Mouse (Mus musculus) retina, postnatal 7 days (tissue): ENCODE data around the gene Mbnl3.

Experiments used
- DNase-seq: peaks from one replicate; pipeline ENCODE4 v3.0.0-alpha.2; 2012; ENCODE audit warnings: low read depth, low spot score

Gene Mbnl3

GRCm38 (mm10) chrX:51206432-51206831 is at the start of gene Mbnl3:
Gene Mbnl3 (minus strand): TSS chrX:51206532.
- DNase-seq: no peak

- DNase-seq: peak; percentile 16
Observed at GRCm38 (mm10) chrX:51205548-51206324, 596 bp downstream of the Mbnl3 start.

DNA sequence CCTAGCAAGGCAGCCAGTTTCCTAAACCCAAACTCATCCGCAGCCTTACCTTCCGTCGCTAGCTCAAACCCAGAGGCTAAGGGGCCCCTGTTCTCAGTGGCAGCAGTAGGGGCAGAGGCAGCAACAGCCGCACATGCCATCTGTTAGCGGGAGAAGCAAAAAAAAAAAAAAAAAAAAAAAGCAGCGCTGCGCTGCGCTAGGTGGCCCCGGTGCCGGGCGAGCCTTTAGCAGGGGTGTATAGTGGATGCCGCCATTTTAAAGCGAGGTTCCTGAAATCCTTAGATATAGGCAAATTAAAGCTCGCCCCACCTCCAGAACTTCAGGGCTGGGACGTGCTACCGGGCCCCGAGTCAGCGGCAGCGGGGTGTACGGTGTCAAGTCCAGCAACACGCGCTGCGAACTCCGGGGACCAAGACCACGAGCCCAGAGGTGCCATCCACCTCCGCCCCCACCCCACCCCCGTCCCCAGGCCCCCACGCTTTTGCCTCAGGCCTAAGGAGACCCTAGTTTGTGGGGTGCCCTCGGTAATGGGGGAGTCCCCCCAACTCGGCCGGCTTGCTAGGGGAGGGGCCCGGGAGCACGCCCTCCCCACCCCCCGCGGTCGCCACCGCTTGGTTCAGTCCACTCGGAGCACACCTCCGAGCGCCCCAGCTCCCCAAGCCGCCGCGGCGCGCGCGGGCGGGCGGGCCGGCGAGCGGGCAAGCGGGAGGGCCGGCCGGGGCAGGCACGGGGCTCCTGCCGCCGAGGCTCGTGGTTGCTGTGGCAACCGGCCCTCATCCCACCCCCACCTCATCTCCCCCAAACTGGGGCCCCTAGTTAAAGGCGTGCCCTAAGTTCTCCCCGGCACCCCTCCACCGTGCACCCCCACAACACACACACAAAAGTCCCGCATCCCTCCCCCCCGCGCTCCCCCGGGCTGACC is 1.4 kb downstream of the Mbnl3 start:
- peak; percentile 11 for DNase-seq

GRCm38 (mm10) chrX:51197012-51197411 is 9.3 kb downstream of the Mbnl3 start:
- DNase-seq: no peak

DNA sequence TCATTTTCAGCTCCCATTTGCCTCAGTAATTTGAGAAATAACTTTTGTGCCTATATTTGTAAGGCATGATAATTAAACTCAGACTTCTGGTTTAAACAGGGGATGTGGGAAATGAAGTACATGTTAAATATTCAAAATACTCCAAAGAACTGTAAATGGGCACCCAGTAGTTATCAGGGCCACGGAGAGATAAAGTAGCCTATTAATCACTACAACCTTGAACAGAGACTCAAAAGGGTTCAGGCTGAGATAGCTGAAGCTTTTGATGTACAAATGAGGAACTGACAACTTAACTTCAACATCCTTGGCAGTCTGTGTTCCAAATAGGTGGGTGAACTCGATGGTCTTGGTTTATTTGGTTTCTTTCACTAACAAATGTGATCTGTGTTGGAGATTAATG is 34.4 kb downstream of the Mbnl3 start:
- no peak for DNase-seq

DNA sequence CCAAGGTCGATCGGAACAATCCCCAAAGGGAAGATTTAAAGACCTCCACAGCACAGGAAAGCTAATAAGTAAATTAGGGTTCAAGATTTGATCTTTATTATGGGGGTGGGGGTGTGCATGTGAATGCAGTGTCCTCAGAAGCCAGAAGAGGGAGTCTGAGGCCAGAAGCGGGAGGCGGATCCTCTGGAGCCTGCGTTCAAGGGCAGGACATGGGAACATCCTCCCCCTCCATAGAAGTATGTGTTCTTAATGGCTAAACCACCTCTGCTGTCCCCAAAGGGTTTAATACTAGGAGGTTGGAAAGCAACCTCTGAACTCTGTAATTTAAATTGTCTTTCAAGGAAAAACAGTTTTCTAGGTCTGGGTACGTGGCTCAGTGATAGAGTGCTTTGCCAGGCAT is 34.9 kb downstream of the Mbnl3 start:
- DNase-seq: no peak

DNA sequence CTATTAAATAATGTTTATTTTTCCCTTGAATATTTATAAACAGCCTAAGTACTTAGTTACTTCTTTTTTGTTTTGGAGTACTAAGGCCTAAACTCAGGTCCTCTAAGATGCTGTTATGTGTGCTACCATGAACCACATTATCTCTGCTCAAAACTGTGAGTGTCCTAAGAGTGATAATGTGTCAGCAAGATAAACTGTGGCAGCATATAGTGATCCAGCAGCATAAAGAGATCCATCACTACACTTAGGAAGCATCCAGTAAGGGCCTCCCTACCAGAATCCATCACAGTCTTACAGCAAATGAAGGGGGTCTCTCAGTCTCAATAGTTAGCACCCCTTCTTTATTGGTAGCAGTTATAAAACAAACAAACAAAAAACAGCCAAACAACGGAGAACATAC is 35.9 kb downstream of the Mbnl3 start:
- no peak for DNase-seq

- no peak for DNase-seq
Observed at GRCm38 (mm10) chrX:51169476-51170045, 36.8 kb downstream of the Mbnl3 start.

DNA sequence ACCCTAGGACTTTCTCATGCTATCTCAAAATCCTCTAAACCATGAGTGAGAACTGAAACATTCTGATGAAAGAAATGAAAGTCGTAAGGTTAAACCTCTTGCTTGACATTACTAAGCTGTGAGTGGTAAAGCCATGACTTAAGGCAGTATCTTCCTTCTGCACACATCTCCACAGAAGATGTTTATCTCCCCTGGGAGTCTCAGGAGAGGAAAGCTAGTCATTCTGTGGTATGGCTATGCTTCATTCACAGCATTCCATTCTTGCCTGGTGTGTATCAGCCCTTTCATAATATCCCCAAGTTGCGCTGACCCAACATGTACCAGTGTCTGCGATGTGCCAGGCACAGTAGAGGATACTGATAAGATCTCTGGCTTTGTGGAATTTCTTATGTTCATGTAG is 38.4 kb downstream of the Mbnl3 start:
- DNase-seq: no peak

DNA sequence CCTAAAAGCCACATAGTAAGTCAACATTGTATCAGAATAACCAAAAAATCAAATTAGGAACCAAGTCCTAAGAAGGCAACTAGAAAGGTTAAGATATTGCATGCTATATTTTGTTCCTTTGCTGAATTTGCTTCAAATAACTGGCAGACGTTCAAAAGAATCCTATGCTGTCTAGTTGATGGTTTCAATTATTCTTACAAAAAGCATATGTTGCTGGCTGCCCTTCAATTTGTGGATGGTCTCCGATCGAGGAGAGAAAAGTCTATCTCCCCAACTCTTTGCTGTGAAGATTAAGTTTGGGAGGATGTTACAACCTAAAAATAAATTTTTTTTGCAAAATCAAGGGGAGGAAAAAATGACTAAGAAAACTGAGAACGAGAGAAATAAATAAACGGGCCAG is 41.6 kb downstream of the Mbnl3 start:
- DNase-seq: no peak

DNA sequence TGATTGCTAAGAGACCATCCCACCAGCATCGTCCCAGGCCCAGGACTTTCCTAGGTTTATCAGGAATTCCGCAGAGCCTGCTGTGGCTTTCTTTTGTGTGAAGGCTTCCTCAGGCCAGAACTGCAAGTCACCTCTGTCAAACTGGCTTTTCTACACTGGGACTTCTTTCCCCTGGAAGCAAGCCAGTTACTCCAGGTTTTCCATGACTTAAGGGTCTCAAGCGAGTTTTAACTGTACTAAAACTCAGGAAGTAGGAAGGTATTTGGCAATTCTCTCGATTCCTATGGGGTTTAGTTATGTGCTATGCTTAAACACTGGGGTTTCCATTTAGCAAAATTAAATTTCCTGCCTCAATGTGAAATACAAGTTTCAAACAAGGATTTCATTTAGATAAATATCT is 57.9 kb downstream of the Mbnl3 start:
- no peak for DNase-seq

- no peak for DNase-seq
Observed at GRCm38 (mm10) chrX:51146351-51146750, 60.0 kb downstream of the Mbnl3 start.

DNA sequence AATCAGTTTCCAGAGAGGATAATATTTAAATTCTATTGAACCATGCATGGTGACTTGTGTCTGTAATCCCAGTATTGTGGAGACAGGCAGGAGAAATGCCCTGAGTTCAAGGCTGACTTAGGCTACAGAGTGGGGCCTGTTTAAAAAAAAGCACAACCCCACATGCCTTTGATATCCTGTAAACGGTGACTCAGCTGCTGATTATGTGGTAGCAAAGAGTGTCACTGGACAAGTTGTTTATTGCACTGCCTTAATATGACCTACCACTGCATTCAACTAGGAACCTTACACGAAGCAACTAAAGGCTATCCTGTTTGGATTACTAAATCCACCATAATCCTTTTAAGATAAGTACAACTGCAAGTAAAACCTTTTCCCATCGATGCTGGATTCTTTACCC is 66.3 kb downstream of the Mbnl3 start:
- DNase-seq: no peak

DNA sequence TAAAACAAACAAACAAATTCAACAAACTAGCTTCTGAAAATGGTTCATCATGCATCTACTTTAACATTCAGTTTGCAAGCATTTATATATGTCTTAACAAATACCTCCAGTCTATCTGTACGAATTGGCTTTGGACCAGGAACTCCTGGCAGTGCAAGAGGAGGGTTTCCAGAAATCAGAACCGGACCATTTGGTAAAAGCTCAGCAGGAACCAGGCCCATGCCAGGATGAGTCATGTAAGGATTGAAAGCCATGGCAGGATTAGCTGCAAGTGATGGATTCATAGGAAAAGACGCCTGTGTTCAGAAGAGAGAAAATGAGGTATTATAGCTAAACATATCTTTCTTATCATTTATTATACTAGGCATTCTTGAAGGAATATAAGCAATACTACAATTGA is 75.0 kb downstream of the Mbnl3 start:
- no peak for DNase-seq

DNA sequence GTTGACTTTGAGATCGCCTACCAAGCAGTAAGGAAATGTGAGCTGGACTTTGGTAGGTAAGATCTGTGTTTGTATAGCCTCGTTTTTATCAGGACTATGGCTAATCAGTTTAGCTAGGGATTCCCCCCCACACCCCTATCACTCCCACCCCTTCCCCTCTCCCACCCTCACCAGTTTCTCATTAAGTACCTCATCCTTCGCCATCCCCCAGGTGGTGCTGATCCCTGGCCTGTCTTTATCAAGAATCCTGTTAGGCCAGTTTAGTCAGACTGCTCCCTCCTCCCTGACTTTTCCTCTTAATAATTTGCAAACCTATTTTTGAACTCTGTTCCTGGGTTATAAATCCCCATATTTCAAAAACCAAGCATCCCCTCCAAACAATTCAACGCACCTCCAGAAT is 103.6 kb downstream of the Mbnl3 start:
- no peak for DNase-seq

GRCm38 (mm10) chrX:51084972-51085371 is 121.4 kb downstream of the Mbnl3 start:
- no peak for DNase-seq

DNA sequence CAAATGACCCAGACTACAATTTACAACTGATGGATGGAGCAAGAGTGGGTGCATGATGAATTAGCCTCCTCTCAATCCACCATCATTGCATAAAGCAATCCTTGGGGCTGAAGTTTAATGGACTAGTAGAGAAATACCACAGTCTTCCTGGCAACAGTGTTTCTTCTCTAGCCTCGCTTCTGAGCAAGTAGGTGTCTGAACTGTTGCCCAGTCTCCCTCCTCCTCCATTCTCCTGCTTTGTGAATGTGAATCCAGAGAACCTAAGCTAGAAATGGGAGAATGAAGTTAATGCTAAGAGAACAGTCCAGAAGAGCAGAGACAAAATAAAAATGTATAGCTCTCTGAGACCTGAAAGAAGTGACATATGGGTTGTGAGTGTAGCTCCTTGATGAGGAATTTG is 122.1 kb downstream of the Mbnl3 start:
- no peak for DNase-seq

GRCm38 (mm10) chrX:51076744-51077143 is 129.6 kb downstream of the Mbnl3 start:
- no peak for DNase-seq
